Mouse (Mus musculus) hindbrain, embryonic 14.5 days (tissue): ENCODE data around the gene Tmem50b. TPM values are rescaled to one million over a fixed set of nuclear protein-coding genes. Genes with fewer than 3 reads are reported as not detected.

Source experiments
- ATAC-seq: fragments of 200-750 bp; cut with Nextera tagmentation; 2 replicates; pipeline ENCODE4 v1.8.0; 2017; ENCODE audit warnings: moderate number of reproducible peaks, mild to moderate bottlenecking, moderate TSS enrichment, moderate library complexity; ENCODE audit not compliant: low FRiP score
- DNase-seq: peaks from one replicate; pipeline ENCODE4 v3.0.0-alpha.2; 2015; ENCODE audit warnings: low spot score
- H3K27ac ChIP-seq: fragments of 300-500 bp; sonication (generic); 2 replicates; pipeline ENCODE4 v1.5.1; 2014; ENCODE audit warnings: mild to moderate bottlenecking, moderate library complexity
- H3K27me3 ChIP-seq: fragments of 300-500 bp; sonication (generic); 2 replicates; pipeline ENCODE4 v1.6.1; 2014; ENCODE audit warnings: mild to moderate bottlenecking, low read length, mixed read lengths; ENCODE audit not compliant: control insufficient read depth, insufficient read depth
- H3K36me3 ChIP-seq: fragments of 300-500 bp; sonication (generic); replicated peaks from 2 replicates; pipeline ENCODE4 v1.6.1; 2014; ENCODE audit not compliant: control insufficient read depth, insufficient read depth
- H3K4me1 ChIP-seq: fragments of 300-500 bp; sonication (generic); replicated peaks from 2 replicates; pipeline ENCODE4 v1.6.1; 2014; ENCODE audit warnings: antibody characterized with exemption, low read length, mixed read lengths; ENCODE audit not compliant: control insufficient read depth, insufficient read depth
- H3K4me2 ChIP-seq: fragments of 300-500 bp; sonication (generic); replicated peaks from 2 replicates; pipeline ENCODE4 v1.6.1; 2014; ENCODE audit warnings: mild to moderate bottlenecking, moderate library complexity
- H3K4me3 ChIP-seq: fragments of 300-500 bp; sonication (generic); replicated peaks from 2 replicates; pipeline ENCODE4 v1.5.1; 2014; ENCODE audit warnings: mild to moderate bottlenecking, low read length
- H3K9ac ChIP-seq: fragments of 300-500 bp; sonication (generic); 2 replicates; pipeline ENCODE4 v1.6.1; 2014
- H3K9me3 ChIP-seq: fragments of 300-500 bp; sonication (generic); 2 replicates; pipeline ENCODE4 v1.6.1; 2016; ENCODE audit warnings: low read length; ENCODE audit not compliant: control insufficient read depth
- WGBS: fragments of 180-500 bp; shearing (Covaris S2); extraction: QIAGEN DNeasy Blood & Tissue Kit; methylation state at CpG from one replicate; pipeline ENCODE4 v1.1.7; 2014; 5-methylcytosine and 5-hydroxymethylcytosine counted together
- polyA plus RNA-seq: library from polyadenylated mRNA; unstranded; fragments of >200 nt; fragmentation: Nextera tagmentation; extraction: Ambion mirVana; gene quantifications from 2 replicates; pipeline ENCODE4 v1.2.1, GENCODE M21; 2014

The Tmem50b gene
- polyA plus RNA-seq, 1 experiment from 2014 or later, result 106 TPM

DNA sequence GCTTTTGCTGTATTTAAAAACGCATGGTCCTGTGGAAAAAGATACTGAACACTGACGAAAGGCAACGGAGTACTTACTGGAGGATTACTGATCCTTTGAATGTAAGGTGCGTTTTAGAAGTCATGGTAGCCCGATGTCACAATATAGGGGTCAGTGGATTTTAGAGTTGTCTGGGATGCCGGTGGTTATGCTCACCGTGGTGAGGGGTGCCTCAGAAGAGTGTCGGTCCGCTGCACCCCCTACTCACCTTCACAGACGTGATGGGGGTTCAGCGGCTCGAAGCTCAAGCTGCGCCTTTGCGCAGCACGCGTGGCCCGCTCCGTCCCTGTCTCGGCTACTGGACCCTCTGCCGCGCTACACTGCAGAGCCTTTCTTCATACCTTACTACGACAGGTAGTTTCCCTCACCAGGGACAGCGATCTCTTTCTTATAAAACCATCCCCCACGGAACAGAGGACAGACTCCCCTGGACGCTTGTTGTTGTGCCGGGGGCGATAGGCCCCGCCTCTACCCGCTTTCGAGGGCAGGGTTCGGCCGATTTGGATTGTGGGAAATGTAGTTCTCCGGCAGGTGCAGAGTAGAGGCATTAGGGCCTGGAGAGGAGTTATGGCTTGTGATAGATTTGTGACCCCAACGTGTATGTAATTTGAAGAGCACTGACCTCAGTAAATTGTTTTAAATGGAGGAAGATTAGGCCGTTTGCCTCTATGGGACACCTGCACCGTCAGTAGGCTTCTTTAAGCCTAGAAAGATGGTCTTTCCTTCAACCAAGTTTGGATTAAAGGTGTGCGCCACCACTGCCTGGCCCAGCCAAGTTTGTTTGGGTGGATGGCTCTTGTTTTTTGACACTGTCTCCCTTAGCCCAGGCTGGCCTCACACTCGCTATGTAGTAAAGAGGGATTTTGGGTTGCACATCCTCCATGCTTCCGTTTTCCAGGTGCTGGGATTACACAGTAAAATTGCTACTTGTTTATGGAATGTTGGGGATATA lies 21.2 kb upstream of the Tmem50b start, which contains the start of gene Dnajc28:
Dnajc28 (minus strand) TSS at position 516 of the 991 bp plus-strand sequence.
- H3K36me3 ChIP-seq, result peaks cover 38% of the 10 kb centered on the region
- no peaks in the 10 kb centered on the region for H3K27me3 ChIP-seq
- peak within 1 kb of the TSS; percentile 53 for H3K4me3 ChIP-seq
- no peak within 1 kb of the TSS for H3K27ac ChIP-seq
- 10% methylated on average over 39 of the region's 39 CpGs for WGBS
- H3K9me3 ChIP-seq, result no peaks in the 10 kb centered on the region
- DNase-seq (peak; percentile 85), ATAC-seq (peak; percentile 93)
- H3K4me2 ChIP-seq, result peak within 1 kb of the TSS; percentile 59
- peaks cover 4% of the 10 kb centered on the region; the same call in 1 of the 2 replicates for H3K4me1 ChIP-seq
- peak within 1 kb of the TSS; percentile 66 for H3K9ac ChIP-seq

DNA sequence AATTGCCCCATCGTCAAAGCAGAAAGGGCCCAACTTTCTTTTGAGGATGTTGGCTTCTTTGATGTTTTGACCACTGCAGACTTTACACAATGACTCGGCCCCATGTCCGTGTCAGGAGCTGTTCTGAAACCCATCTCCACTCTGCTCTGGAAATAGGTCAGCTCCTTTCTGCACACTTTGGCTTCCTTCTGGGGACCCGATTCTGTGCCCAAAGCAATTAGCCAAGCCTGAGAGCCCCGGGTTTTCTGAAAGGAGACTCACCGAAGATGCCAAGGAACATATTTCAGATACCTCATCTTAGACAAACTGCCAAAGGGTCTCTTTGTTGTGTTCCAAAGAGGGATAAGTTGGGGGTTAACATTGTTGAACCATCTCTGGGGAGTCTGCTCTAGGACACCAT lies 17.0 kb upstream of the Tmem50b start:
- ATAC-seq (no peak), DNase-seq (no peak)
- Histone ChIP-seq H3K27me3 (no peaks in the 10 kb centered on the region), H3K9ac (no peak overlapping the region), H3K9me3 (no peaks in the 10 kb centered on the region), H3K36me3 (no peaks in the 10 kb centered on the region), H3K4me1 (peaks cover 4% of the 10 kb centered on the region; the same call in 1 of the 2 replicates), H3K4me2 (no peak overlapping the region), H3K4me3 (no peak overlapping the region), H3K27ac (no peak overlapping the region)
- 89% methylated on average over 6 of the region's 6 CpGs for WGBS

DNA sequence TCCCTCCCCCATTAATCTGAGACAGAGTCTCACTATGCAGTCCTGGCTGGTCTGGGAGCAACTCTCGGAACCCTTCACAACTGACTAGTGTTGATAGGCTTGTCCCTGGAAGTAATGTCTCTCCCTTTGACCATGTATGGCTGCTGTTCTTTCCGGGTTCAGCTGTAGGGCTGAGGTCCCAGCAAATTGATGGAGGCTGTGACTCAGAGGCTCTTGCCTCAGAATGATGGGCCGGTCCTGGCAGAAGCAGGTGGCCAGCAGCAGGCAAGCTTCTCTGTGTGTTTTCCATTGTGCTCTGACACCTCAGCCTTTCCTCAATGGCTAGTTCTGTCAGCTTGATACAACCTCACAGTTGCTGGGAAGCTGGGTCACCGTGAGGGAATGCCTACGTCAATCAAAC lies 14.9 kb upstream of the Tmem50b start:
- H3K4me1 ChIP-seq, result no peaks in the 10 kb centered on the region
- H3K9me3 ChIP-seq, result no peaks in the 10 kb centered on the region
- no peak overlapping the region for H3K4me3 ChIP-seq
- no peak overlapping the region for H3K4me2 ChIP-seq
- WGBS, result 68% methylated on average over 5 of the region's 5 CpGs
- no peak overlapping the region for H3K27ac ChIP-seq
- ATAC-seq (no peak), DNase-seq (no peak)
- H3K9ac ChIP-seq, result no peak overlapping the region
- no peaks in the 10 kb centered on the region for H3K36me3 ChIP-seq
- H3K27me3 ChIP-seq, result no peaks in the 10 kb centered on the region

DNA sequence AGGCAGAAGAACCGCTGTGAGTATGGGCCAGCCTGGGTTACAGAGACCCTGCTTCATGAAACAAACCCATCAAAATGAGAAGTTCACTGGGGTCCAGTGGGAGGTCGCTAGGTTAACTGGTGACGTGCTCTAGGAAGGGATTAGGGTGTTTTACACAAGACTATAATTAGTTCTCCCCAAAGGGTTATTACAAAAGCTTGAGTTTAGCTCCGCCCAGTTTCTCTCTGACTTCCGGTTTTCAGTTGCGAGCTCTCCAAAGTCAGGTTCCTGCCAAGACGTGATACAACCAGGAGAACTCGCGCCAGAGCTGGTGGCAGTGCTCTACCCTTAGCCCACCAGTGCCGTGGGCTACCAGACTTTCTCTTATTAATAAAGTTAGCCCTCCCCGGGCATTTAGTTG lies 13.6 kb upstream of the Tmem50b start:
- DNase-seq (no peak), ATAC-seq (no peak)
- Histone ChIP-seq H3K4me2 (no peak overlapping the region), H3K9me3 (no peaks in the 10 kb centered on the region), H3K27me3 (no peaks in the 10 kb centered on the region), H3K9ac (no peak overlapping the region), H3K27ac (no peak overlapping the region), H3K4me1 (no peaks in the 10 kb centered on the region), H3K36me3 (no peaks in the 10 kb centered on the region), H3K4me3 (no peak overlapping the region)
- 78% methylated on average over 11 of the region's 11 CpGs for WGBS

DNA sequence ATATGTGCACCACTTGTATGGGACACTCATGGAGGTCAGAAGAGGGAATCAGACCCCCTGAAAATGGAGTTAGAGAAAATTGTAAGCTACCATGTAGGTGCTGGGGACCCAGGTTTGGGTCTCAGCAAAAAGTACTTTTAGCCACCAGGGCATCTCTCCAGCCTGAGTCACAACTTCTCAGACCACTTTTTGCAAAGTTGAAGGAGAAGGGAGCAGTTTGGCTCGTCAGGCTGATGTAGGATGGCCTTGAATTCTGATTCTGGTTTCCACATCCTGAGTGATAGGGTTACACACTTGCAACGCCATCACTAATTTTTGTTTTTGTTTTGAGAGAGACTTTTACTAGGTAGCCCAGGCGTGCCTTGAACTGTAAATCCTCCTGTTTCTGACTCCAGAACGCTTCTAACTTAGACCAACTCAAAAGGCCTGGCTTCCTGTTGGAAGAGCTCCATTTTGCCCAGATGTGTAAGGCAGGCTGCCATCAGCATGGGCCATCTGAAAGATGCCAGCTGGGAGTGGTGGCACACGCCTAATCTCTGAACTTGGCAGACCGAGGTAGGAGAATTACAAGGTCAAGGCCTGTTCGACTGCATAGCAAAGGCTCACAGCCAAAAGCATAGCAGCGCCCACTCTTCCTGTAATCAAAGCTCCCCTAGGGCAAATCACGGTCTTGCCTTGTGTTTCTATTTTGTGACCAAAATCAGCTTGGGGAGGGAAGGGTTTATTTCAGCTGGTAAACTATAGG lies 12.1 kb upstream of the Tmem50b start:
- 80% methylated on average over 9 of the region's 9 CpGs for WGBS
- ATAC-seq, result no peak
- no peak overlapping the region for H3K4me2 ChIP-seq
- no peaks in the 10 kb centered on the region for H3K27me3 ChIP-seq
- H3K9ac ChIP-seq, result no peak overlapping the region
- no peaks in the 10 kb centered on the region for H3K9me3 ChIP-seq
- no peak overlapping the region for H3K4me3 ChIP-seq
- no peak overlapping the region for H3K27ac ChIP-seq
- no peaks in the 10 kb centered on the region for H3K4me1 ChIP-seq
- H3K36me3 ChIP-seq, result no peaks in the 10 kb centered on the region
- peak; percentile 26 for DNase-seq

DNA sequence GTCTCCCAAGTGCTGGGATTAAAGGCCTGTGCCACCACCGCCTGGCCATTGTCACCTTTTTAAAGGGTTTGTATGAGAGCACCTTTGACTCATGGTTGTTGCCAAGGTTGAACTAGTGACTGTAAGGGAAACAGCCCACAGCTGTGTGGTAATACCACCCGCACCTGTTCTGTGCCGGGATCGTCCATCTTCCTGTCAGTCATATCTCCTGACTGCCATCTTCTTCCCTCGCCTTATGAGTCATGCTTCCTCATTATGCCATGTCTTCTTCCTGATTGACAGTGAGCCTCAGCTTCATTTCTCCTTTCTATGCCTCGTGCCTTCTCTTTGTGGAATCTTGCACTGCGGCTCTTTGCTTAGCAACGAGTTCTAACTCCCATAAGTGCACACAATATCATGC lies 9.4 kb upstream of the Tmem50b start:
- Histone ChIP-seq H3K36me3 (no peaks in the 10 kb centered on the region), H3K9ac (no peak overlapping the region), H3K27me3 (no peaks in the 10 kb centered on the region), H3K4me3 (no peak overlapping the region), H3K4me1 (no peaks in the 10 kb centered on the region), H3K27ac (no peak overlapping the region), H3K9me3 (no peaks in the 10 kb centered on the region), H3K4me2 (no peak overlapping the region)
- ATAC-seq (no peak), DNase-seq (no peak)
- WGBS, result 94% methylated on average over 8 of the region's 8 CpGs

DNA sequence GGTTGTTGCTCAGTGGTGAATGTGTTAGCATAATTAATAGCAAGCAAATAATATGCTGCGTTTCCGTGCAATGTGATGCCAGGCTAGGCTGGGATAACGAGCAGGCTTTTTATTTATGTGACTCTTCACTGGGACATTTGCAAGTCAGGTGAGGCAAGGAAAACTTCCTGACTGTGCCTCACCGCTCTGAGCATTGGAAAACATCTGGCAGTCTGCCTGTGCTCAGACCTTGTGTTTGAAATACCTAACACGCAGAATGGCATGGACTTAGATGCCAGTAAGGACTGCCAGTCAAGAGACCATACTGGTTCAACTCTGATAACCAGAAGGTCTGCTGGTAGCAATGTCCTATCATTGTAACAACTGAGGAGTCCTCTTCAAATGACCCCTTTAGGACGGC lies 7.6 kb upstream of the Tmem50b start:
- H3K36me3 ChIP-seq, result no peaks in the 10 kb centered on the region
- H3K9me3 ChIP-seq, result no peaks in the 10 kb centered on the region
- no peak overlapping the region for H3K4me3 ChIP-seq
- H3K4me2 ChIP-seq, result no peak overlapping the region
- ATAC-seq (no peak), DNase-seq (no peak)
- no peaks in the 10 kb centered on the region for H3K27me3 ChIP-seq
- H3K4me1 ChIP-seq, result no peaks in the 10 kb centered on the region
- H3K9ac ChIP-seq, result no peak overlapping the region
- 72% methylated on average over 6 of the region's 6 CpGs for WGBS
- H3K27ac ChIP-seq, result no peak overlapping the region

DNA sequence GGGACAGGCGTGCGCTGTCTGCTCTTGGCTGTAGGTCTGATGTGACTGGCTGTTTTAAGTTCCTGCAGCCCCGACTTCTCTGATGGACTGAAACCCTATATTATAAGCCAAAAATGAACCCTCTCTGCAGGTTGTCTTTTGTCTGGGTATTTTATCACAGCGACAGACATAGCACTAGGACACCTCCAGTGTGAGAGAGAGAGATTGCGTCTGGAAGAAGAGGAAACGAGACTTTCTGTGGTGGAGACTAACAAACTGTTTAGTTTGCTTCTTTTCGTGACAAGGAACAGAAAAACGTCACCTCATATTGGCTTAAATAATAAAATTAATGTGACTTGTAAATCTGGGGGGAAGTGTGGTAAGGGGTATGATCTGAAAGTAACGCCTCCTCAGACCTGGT lies 4.1 kb upstream of the Tmem50b start:
- no peak overlapping the region for H3K9ac ChIP-seq
- WGBS, result 73% methylated on average over 9 of the region's 9 CpGs
- H3K27me3 ChIP-seq, result peaks cover 15% of the 10 kb centered on the region
- no peaks in the 10 kb centered on the region for H3K9me3 ChIP-seq
- H3K4me3 ChIP-seq, result no peak overlapping the region
- no peak for ATAC-seq
- no peak overlapping the region for H3K27ac ChIP-seq
- peaks cover 3% of the 10 kb centered on the region for H3K4me1 ChIP-seq
- DNase-seq, result no peak
- no peak overlapping the region for H3K4me2 ChIP-seq
- no peaks in the 10 kb centered on the region for H3K36me3 ChIP-seq

DNA sequence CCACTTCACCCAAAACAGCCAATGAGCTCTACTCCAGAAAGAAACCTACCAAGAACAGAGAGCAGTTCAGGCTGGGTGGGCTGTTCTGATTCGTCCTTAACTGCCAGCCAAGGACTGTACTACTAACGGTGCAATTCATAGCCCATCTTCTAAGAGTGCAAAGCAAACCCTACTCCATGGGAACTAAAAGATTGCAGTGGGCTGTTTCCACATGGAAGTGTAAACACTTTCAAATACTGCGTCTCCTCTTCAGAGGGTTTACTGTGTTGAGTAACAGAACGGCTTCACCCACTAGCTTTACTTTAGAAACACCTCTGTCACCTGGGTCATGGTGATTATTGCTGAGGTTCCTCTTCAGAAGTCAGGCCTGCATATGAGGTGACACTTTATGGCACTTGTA lies 3.5 kb upstream of the Tmem50b start:
- no peak for ATAC-seq
- Histone ChIP-seq H3K27ac (no peak overlapping the region), H3K36me3 (no peaks in the 10 kb centered on the region), H3K9me3 (no peaks in the 10 kb centered on the region), H3K4me3 (no peak overlapping the region), H3K9ac (no peak overlapping the region), H3K4me1 (peaks cover 7% of the 10 kb centered on the region), H3K4me2 (no peak overlapping the region), H3K27me3 (peaks cover 15% of the 10 kb centered on the region)
- WGBS, result 77% methylated on average over 4 of the region's 4 CpGs
- no peak for DNase-seq
